Mouse (Mus musculus): ENCODE measurements around the gene Ppme1.

Gene Ppme1

DNA sequence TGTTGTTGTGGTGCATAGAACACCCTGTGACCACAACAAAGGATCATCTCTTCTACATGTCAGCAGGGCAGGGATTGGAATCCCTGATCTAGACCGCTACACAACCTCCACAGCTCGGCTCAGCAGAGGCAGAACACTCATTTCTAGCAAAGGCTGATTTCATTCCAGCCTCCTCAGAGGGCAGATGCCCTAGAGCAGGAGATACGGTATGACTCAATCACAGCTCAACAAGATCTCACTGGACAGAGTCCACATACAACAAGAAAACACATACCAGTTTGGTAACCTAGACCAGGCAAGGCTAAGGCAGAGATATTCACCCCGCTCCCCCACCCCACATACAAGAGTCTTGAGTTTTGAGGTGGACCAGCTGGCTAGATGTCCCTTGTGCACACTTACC lies 43.5 kb downstream of the Ppme1 start:
- peak; percentile 25 for DNase-seq (ENCODE audit: extremely low read depth, low read depth, low spot score)

- DNase-seq (ENCODE audit: extremely low read depth, low read depth, low spot score), result no peak
These were observed 44.6 kb downstream of the Ppme1 start for GRCm38 (mm10) chr7:100327514-100327913.

DNA sequence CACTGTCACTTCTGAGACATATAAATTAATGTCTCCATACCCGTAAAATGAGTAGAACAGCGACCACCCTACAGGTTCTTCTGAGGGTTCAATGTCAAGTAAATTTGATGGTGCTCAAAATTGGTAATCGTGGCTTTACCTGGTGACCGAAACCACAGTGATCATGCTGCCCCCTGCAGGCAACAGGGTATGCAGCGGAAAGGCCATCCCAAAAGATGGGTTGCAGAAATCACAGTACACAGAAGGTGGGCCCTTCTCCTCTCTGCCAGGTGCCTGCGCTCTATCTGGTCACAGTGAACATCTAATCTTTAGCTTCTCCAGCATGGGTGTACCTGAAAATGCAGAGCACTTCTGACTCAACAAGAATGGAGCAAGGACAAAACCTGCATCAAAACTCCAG lies 46.6 kb downstream of the Ppme1 start:
- no peak for DNase-seq (ENCODE audit: extremely low read depth, low read depth, low spot score)

- DNase-seq (ENCODE audit: extremely low read depth, low read depth, low spot score), result no peak
These were observed 48.4 kb downstream of the Ppme1 start for GRCm38 (mm10) chr7:100323721-100324120.

DNA sequence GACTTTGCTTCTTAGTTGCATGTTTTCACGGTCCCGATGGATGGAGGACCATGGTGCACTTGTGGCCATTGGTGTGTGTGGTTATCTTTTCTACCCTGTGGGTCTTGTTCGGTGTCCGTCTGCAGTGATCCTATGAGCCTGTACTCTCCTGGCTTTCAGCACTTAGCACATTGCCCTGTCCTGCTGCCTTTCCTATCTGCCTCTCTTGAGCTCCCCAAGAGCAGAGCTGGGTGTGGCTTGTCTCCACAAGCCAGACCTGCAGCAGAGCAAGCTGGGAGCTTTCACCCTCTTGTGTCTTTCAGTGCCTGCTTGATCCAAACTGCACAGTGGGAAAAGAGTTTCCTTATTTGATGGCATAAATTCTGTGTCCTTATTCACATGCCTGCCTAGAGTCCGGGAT lies 54.6 kb downstream of the Ppme1 start:
- DNase-seq (ENCODE audit: extremely low read depth, low read depth, low spot score), result no peak

DNA sequence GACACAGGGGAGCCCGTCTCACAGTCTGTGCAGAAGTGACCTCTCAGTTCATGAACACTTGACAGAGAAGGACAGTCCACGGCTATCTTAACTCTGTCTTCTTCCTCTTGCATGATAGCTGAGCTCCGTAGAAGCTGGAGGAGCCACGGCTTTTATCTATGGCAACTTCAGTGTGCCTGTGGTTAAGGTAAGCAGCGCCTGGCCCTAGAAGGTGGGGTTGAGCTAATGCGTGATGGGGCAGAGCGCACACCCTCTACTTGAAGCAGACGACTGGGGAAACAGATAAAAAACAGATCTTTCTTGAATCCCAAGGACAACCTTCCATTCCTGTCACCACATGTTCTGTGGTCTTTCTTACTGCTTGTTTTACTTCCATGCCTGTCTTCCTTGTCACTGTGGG lies 55.2 kb downstream of the Ppme1 start:
- DNase-seq (ENCODE audit: extremely low read depth, low read depth, low spot score), result no peak

DNA sequence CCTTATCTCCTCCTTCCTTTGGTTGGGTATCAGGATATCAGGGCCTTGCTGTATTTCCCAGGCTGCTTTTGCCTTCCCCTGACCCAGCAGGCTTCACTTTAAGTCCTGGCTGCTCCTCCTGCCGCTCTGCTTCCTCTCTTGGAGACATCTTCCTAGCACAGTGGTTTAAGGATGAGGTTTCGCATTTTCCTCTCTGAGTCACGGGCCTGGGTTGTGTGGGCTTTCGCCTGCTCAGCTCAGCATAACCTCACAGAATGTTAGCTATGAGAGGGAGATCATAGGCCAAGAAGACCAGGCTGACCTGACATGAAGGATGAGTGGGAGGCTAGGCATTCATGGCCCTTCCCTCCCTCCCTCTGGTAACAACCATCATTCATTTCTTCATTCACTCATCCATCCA lies 59.4 kb downstream of the Ppme1 start:
- DNase-seq (ENCODE audit: extremely low read depth, low read depth, low spot score), result no peak

DNA sequence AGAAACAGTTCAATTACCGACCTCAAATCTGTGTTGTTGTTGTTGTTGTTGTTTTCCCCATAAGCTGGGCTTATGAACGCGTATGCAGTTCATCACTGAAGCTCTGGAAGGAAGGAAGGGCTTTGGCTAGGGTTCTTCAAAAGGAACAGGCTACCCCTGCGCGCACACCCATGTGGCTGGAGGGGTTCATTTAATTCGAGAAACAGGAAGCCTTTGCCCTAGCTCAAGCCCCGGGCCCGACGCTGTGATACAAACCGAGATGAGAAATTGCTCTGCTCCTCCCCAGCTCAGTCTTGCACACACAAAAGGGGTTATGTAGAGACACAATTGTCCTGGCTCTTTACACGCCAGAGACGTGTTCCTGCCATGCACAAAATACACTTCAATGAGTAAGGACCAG lies 61.8 kb downstream of the Ppme1 start:
- no peak for DNase-seq (ENCODE audit: extremely low read depth, low read depth, low spot score)

DNA sequence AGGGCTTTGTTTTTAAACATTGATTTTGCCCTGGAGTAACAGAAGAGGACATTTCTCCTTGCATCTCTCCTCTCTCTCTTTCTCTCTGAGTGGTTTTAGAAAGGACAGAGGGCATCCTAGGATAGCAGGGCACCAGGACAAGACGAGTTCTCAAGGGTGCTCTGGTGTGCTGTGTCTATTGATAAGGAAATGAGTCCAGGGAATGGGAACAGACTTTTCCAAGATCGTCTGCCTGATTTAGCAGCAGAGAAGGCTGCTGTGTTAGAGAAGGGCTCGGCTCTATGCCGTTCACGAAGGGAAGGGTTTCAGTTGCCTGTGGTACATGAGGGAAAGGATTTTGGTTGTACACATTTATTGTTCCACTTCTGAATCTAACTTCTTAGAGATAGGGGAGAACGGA lies 62.4 kb downstream of the Ppme1 start:
- DNase-seq (ENCODE audit: extremely low read depth, low read depth, low spot score), result no peak

GRCm38 (mm10) chr7:100309216-100309615 lies 62.9 kb downstream of the Ppme1 start:
- no peak for DNase-seq (ENCODE audit: extremely low read depth, low read depth, low spot score)

DNA sequence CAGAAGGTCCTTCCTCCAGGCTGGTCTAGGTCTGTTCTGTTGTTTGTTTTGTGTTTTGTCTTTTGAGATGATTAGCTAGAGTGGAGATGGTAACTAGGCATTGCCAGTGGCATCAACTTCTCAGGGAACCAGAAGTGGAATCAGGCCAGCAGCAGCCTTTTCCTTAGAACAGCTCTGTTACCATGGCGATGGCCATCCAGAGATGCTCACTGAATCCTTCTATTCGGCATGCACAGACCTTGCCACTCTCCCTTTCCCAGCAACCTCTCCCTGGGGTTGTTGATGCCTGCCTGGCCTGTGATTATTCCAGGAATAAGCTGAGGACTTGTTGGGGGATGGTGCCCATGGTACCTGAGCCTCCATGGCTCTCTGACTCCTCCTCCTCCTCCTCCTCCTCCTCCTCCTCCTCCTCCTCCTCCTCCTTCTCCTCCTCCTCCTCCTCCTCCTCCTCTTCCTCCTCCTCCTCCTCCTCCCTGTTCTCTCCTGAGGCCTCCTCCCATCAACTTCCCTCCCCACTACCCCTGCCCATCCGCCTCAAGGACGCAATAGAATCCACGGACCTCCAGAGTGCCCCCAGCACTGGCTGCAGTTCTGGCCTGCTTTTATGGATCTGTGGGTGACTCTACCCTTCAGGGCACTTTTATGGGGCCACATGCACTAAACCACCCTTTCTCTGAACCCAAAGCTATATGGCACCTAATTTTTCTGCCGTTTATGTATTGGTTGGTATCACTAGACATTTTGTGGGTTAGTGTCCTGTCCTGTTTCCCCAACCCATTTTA lies 64.0 kb downstream of the Ppme1 start:
- DNase-seq (ENCODE audit: extremely low read depth, low read depth, low spot score), result no peak

- no peak for DNase-seq (ENCODE audit: extremely low read depth, low read depth, low spot score)
These were observed 66.2 kb downstream of the Ppme1 start for GRCm38 (mm10) chr7:100305894-100306293.

- no peak for DNase-seq (ENCODE audit: extremely low read depth, low read depth, low spot score)
These were observed 69.8 kb downstream of the Ppme1 start for GRCm38 (mm10) chr7:100302316-100302715.

GRCm38 (mm10) chr7:100301390-100301789 lies 70.7 kb downstream of the Ppme1 start:
- no peak for DNase-seq (ENCODE audit: extremely low read depth, low read depth, low spot score)

DNA sequence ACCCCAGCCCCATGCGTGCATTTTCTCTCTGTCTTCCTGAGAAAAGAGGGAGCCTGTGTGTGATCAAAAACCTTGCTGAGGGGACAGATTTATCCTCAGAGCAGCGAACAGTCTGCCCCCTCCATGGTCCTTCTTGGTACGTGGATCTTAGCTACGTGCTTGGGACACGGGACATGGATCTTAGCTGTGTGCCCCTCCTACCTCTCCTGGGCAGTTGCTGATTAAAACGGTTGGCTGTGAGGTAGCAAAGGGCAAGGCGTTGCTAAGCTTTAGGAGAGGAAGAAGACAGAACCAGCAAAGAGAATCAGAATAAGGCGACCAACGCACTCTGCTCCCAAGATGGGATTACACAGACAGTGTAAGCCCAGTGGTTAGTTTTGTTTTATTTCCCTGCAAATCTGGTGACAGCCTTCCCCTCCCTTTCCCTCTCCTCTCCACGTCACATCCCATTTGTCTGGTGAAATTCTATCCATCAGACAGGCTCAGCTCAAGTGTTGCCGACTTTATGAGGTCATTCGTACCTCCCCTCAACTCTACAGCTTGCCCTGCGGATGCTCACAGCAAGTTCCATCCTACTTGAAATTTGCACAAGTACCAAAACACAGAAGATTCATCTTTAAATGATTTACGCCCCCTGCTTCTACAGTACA lies 73.1 kb downstream of the Ppme1 start:
- no peak for DNase-seq (ENCODE audit: extremely low read depth, low read depth, low spot score)

DNA sequence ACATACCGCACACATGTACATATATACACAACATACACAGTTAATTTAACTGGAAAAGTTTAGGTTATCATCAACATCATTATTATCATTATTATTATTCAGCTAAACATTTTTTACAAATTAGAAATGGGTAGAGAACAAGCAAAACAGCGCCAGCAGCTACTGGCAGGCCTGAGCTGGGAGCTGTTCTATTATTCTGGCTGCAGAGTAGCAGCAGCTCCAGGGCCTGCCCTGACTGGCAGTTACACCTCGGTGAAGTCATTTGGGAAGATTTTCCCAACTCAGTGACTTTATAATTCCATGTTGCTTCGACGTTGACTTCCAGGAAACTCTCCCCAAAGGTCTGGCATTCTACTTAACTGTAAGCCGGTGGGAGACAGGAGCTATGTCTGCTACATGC lies 75.4 kb downstream of the Ppme1 start:
- no peak for DNase-seq (ENCODE audit: extremely low read depth, low read depth, low spot score)

- no peak for DNase-seq (ENCODE audit: extremely low read depth, low read depth, low spot score)
These were observed 76.4 kb downstream of the Ppme1 start for GRCm38 (mm10) chr7:100295745-100296144.

DNA sequence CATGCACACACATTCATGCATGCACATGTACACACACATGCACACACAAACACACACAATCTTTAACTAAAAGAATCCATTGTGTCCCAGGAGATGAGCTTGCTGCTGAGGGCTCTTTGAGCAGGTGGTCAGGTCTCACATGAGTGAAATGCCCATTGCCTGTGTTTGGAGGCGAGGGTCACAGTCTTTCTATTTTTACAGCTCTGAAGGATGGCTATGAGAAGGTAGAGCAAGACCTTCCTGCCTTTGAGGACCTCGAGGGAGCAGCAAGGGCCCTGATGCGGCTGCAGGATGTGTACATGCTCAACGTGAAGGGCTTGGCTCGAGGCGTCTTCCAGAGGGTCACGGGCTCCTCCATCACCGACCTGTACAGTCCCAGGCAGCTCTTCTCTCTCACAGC lies 78.6 kb downstream of the Ppme1 start:
- no peak for DNase-seq (ENCODE audit: extremely low read depth, low read depth, low spot score)

GRCm38 (mm10) chr7:100288622-100289021 lies 83.5 kb downstream of the Ppme1 start:
- no peak for DNase-seq (ENCODE audit: extremely low read depth, low read depth, low spot score)

GRCm38 (mm10) chr7:100287748-100288578 lies 84.1 kb downstream of the Ppme1 start:
- DNase-seq (ENCODE audit: extremely low read depth, low read depth, low spot score), result no peak

DNA sequence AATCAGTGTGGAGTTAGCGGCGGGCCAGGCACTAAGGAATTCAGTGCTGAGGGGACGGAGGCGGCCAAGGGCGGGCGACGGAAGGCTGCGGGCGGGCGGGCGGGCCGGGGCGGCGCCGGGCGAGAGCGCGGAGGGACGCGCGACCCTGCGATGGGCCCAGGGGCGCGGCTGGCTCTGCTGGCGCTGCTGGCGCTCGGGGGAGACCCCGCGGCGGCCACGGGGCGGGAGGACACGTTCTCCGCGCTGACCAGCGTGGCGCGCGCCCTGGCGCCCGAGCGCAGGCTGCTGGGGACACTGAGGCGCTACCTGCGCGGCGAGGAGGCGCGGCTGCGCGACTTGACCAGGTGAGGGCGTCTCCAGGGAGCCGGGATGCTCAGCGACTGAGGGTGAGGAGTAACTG lies 86.7 kb downstream of the Ppme1 start, which contains the start of gene P4ha3:
TSS of gene P4ha3 (plus strand) at position 138 of the 400 bp plus-strand sequence.
- DNase-seq (ENCODE audit: extremely low read depth, low read depth, low spot score), result no peak

DNA sequence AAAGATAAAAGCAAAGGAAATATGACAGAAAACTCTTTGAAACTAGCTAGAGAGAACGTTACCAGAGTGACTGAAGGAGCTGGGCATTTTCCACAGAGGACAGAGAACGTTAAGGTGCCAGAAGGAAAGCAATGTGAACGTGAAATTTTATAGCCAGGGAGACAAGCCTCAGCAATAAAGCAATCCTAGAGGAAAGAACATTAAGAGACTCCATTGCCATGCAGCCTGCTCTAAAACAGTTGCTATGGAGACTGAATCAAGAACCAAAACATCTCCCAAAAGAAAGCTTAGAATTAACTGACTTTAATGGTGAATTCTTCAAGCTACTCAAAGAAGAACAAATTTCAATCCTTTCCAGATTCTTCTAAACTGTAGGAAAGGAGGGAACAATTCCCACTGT lies 88.8 kb downstream of the Ppme1 start:
- no peak for DNase-seq (ENCODE audit: extremely low read depth, low read depth, low spot score)
